Mouse (Mus musculus) bone marrow, adult 2 months (tissue): ENCODE results near the gene Sys1.

ENCODE experiments used
- CTCF ChIP-seq: fragments of 200-500 bp; IDR thresholded peaks from 2 replicates; pipeline ENCODE4 v1.5.1; 2011; ENCODE audit warnings: low read length, control low read depth; ENCODE audit not compliant: control insufficient read depth, insufficient read depth
- POLR2A ChIP-seq: fragments of 200-500 bp; IDR thresholded peaks from 2 replicates; pipeline ENCODE4 v1.6.1; 2011; ENCODE audit warnings: low read depth, mild to moderate bottlenecking, control low read depth, low read length, borderline replicate concordance; ENCODE audit not compliant: control insufficient read depth

DNA sequence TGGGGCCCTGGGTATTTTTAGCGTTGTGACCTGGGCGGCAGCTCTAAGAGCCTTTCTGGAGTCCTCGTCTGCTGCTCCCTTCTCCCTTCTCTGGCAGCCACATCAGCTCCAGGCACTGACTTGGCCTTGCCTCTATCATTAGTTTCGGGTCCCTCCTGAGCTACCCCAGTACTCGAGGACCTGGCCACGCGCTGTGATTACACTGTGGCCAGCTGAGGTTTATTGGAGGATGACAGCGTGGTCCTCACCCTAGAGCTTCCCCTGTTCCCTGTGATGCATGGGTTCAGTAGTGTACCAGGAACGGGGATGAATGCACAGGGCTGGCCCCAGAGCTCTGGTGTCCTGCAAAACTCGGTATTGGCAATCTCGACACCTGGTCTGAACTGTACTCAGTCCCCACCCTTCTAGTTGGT is 30.4 kb downstream of the Sys1 start:
- no peak for TF ChIP-seq CTCF
- TF ChIP-seq POLR2A = no peak
